Mouse (Mus musculus) neutrophil, adult 59 days (primary cell): ENCODE data around the gene Spry2. TPM values are rescaled to one million over a fixed set of nuclear protein-coding genes. Genes with fewer than 3 reads are reported as not detected.

Experiments used
- total RNA-seq, 2 experiments: library from RNA; stranded (reverse); gene quantifications; 1 replicate in 1 of 2; 2 replicates in 1 of 2; pipeline ENCODE4 v1.2.4; 2023

Gene Spry2
- 1 to 10 TPM; 3.8 to 4.6 TPM for total RNA-seq

DNA sequence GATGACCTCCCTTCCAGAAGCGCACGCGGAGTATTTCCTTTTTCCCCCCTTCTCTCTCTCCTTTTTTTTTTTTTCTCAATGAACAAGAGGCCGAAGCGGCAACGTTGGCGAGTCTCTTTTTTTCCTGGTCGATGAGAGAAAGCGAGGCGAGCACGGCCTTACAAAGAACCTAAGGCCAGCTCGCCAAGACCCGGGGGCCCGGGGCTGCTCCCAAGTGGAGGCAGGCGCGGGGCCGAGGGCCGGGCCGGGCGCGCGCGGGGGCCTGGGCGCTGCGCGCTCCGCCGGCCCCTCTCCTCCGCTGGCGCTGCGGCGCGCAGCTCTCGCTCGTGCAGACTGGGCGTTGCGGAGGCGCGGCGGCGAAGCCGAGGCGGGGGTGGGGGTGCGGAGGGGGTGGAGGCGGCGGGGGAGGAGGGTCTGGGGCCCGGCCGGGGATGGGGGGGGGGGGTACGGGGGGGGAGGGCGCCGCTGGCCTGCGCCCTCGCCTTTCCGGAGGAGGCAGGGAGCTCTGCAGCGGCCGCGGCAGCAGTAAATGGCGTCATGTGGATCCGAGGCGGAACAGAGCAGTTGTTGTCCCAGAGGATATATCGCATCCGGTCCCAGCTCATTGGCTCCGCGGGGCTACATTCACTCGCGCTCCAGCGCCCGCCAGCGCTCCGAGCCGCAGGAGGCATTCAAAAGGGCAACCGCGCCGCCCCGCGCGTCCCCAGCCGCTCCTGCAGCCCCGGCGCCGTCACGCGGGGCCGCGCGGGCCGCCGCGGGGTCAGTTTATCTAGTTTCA lies at the start of gene Spry2:
Gene Spry2 (minus strand): TSS at position 29 of the 778 bp plus-strand sequence.

Other genes with a start within 250 kb of the Spry2 start
- not detected for gene Trim52, start 209.4 kb upstream of the Spry2 start, total RNA-seq